Mouse (Mus musculus) forebrain, postnatal 0 days (tissue): Measurements from ENCODE around the gene Btf3l4. TPM values are rescaled to one million over a fixed set of nuclear protein-coding genes. Genes with fewer than 3 reads are reported as not detected.

ENCODE experiments used
- ATAC-seq: fragments of 200-750 bp; cut with Nextera tagmentation; 2 replicates; pipeline ENCODE4 v1.8.0; 2017; ENCODE audit warnings: mild to moderate bottlenecking, moderate library complexity
- DNase-seq: peaks from one replicate; pipeline ENCODE4 v3.0.0-alpha.2; 2015
- H3K27ac ChIP-seq: fragments of 300-500 bp; sonication (generic); 2 replicates; pipeline ENCODE4 v1.5.1; 2014; ENCODE audit warnings: low read depth, mild to moderate bottlenecking, antibody characterized with exemption, low read length, moderate library complexity, mixed read lengths
- H3K27me3 ChIP-seq: fragments of 300-500 bp; sonication (generic); 2 replicates; pipeline ENCODE4 v1.6.1; 2014; ENCODE audit warnings: mild to moderate bottlenecking, low read length, mixed read lengths; ENCODE audit not compliant: insufficient read depth
- H3K36me3 ChIP-seq: fragments of 300-500 bp; sonication (generic); 2 replicates; pipeline ENCODE4 v1.6.1; 2014; ENCODE audit warnings: mild to moderate bottlenecking, moderate library complexity; ENCODE audit not compliant: insufficient read depth
- H3K4me1 ChIP-seq: fragments of 300-500 bp; sonication (generic); 2 replicates; pipeline ENCODE4 v1.6.1; 2014; ENCODE audit warnings: antibody characterized with exemption; ENCODE audit not compliant: insufficient read depth
- H3K4me2 ChIP-seq: fragments of 300-500 bp; sonication (generic); 2 replicates; pipeline ENCODE4 v1.6.1; 2014; ENCODE audit warnings: low read depth, mild to moderate bottlenecking, moderate library complexity
- H3K4me3 ChIP-seq: fragments of 300-500 bp; sonication (generic); 2 replicates; pipeline ENCODE4 v1.5.1; 2014; ENCODE audit warnings: low read depth, low read length, mixed read lengths
- H3K9ac ChIP-seq: fragments of 300-500 bp; sonication (generic); 2 replicates; pipeline ENCODE4 v1.6.1; 2014; ENCODE audit warnings: mild to moderate bottlenecking
- H3K9me3 ChIP-seq: fragments of 300-500 bp; sonication (generic); 2 replicates; pipeline ENCODE4 v1.6.1; 2016; ENCODE audit warnings: low read length
- CTCF ChIP-seq: sonication (generic); IDR thresholded peaks from 2 replicates; pipeline ENCODE4 v1.5.1; 2016; ENCODE audit warnings: antibody characterized with exemption, control low read depth, low read depth
- WGBS: fragments of 180-500 bp; shearing (Covaris S2); extraction: QIAGEN DNeasy Blood & Tissue Kit; methylation state at CpG from one replicate; pipeline ENCODE4 v1.1.7; 2014; 5-methylcytosine and 5-hydroxymethylcytosine counted together
- polyA plus RNA-seq: library from polyadenylated mRNA; unstranded; fragments of >200 nt; fragmentation: Nextera tagmentation; extraction: Ambion mirVana; gene quantifications from 2 replicates; pipeline ENCODE4 v1.2.1, GENCODE M21; 2015
- total RNA-seq: library from RNA; depleted of rRNA; stranded (reverse); fragments of >200 nt; gene quantifications from 2 replicates; pipeline ENCODE4 v1.2.3, GENCODE M21; 2014; rRNA removed

Gene Btf3l4
- 119 and 164 TPM in 2 replicates for total RNA-seq
- polyA plus RNA-seq, result 186 and 197 TPM in 2 replicates

- peak within 1 kb of the TSS; percentile 98 for H3K4me3 ChIP-seq
- H3K4me1 ChIP-seq, result peaks cover 15% of the 10 kb centered on the region; the same call in 1 of the 2 replicates
- H3K4me2 ChIP-seq, result peak within 1 kb of the TSS; percentile 69
- H3K9me3 ChIP-seq, result no peaks in the 10 kb centered on the region
- peak within 1 kb of the TSS; percentile 99 for H3K27ac ChIP-seq
- WGBS, result 3% methylated on average over 65 of the region's 73 CpGs
- ATAC-seq (peak; percentile 95), DNase-seq (peak; percentile 98)
- H3K27me3 ChIP-seq, result no peaks in the 10 kb centered on the region
- H3K9ac ChIP-seq, result peak within 1 kb of the TSS; percentile 100
- H3K36me3 ChIP-seq, result 0 out of 2 replicates have a peak, but pooled peaks cover 5% of the 10 kb centered on the region
- TF ChIP-seq CTCF, result no peak
Measured at GRCm38 (mm10) chr4:108832916-108833827, at the start of gene Btf3l4. TSS of gene Btf3l4 (minus strand) at chr4:108833614.

- Histone ChIP-seq H3K4me1 (no peaks in the 10 kb centered on the region), H3K27me3 (no peaks in the 10 kb centered on the region), H3K9ac (peak within 1 kb of the TSS; percentile 73), H3K27ac (peak within 1 kb of the TSS; percentile 74), H3K9me3 (no peaks in the 10 kb centered on the region), H3K4me3 (peak within 1 kb of the TSS; percentile 69), H3K36me3 (no peaks in the 10 kb centered on the region), H3K4me2 (peak within 1 kb of the TSS; percentile 90)
- WGBS, result 2% methylated on average over 46 of the region's 46 CpGs
- TF ChIP-seq CTCF, result no peak
- ATAC-seq (peak; percentile 90), DNase-seq (peak; percentile 81)
Measured at GRCm38 (mm10) chr4:108878963-108879822, 45.8 kb upstream of the Btf3l4 start, which contains the start of gene Rab3b. TSS of gene Rab3b (plus strand) at chr4:108879063.

GRCm38 (mm10) chr4:108877901-108878300 is 44.5 kb upstream of the Btf3l4 start:
- Histone ChIP-seq H3K4me2 (no peak overlapping the region), H3K9ac (no peak overlapping the region), H3K4me3 (no peak overlapping the region), H3K27me3 (no peaks in the 10 kb centered on the region), H3K4me1 (no peaks in the 10 kb centered on the region), H3K36me3 (no peaks in the 10 kb centered on the region), H3K9me3 (no peaks in the 10 kb centered on the region), H3K27ac (no peak overlapping the region)
- no peak for DNase-seq
- 86% methylated on average over 6 of the region's 6 CpGs for WGBS
- no peak for TF ChIP-seq CTCF
- no peak for ATAC-seq

GRCm38 (mm10) chr4:108873746-108874145 is 40.3 kb upstream of the Btf3l4 start:
- Histone ChIP-seq H3K27me3 (no peaks in the 10 kb centered on the region), H3K4me3 (no peak overlapping the region), H3K4me2 (no peak overlapping the region), H3K36me3 (no peaks in the 10 kb centered on the region), H3K27ac (no peak overlapping the region), H3K4me1 (no peaks in the 10 kb centered on the region), H3K9ac (no peak overlapping the region), H3K9me3 (no peaks in the 10 kb centered on the region)
- 88% methylated on average over 5 of the region's 5 CpGs for WGBS
- no peak for TF ChIP-seq CTCF
- DNase-seq (no peak), ATAC-seq (no peak)

GRCm38 (mm10) chr4:108869730-108870374 is 36.4 kb upstream of the Btf3l4 start:
- no peak overlapping the region for H3K9ac ChIP-seq
- 35% methylated on average over 10 of the region's 10 CpGs for WGBS
- no peak overlapping the region for H3K4me2 ChIP-seq
- peak; percentile 93 for ATAC-seq
- H3K4me1 ChIP-seq, result no peaks in the 10 kb centered on the region
- peak; percentile 99 for TF ChIP-seq CTCF
- H3K9me3 ChIP-seq, result no peaks in the 10 kb centered on the region
- peak; percentile 94 for DNase-seq
- no peak overlapping the region for H3K4me3 ChIP-seq
- H3K27ac ChIP-seq, result no peak overlapping the region
- no peaks in the 10 kb centered on the region for H3K27me3 ChIP-seq
- no peaks in the 10 kb centered on the region for H3K36me3 ChIP-seq

- Histone ChIP-seq H3K27me3 (no peaks in the 10 kb centered on the region), H3K9ac (no peak overlapping the region), H3K36me3 (peaks cover 26% of the 10 kb centered on the region), H3K27ac (no peak overlapping the region), H3K4me1 (no peaks in the 10 kb centered on the region), H3K9me3 (no peaks in the 10 kb centered on the region), H3K4me2 (no peak overlapping the region), H3K4me3 (no peak overlapping the region)
- DNase-seq (no peak), ATAC-seq (no peak)
- 84% methylated on average over 7 of the region's 7 CpGs for WGBS
- no peak for TF ChIP-seq CTCF
Measured at GRCm38 (mm10) chr4:108866806-108867205, 33.4 kb upstream of the Btf3l4 start.
